Mouse (Mus musculus): ENCODE results near the gene Moap1. TPM values are rescaled to one million over a fixed set of nuclear protein-coding genes. Genes with fewer than 3 reads are reported as not detected.

The Moap1 gene
- polyA plus RNA-seq, 1 experiment, result 5.9 TPM

GRCm38 (mm10) chr12:102771601-102772000, 28.1 kb upstream of the Moap1 start:
- peaks cover 17% of the 10 kb centered on the region for H3K36me3 ChIP-seq (ENCODE audit: control insufficient read depth, insufficient read depth)
- H3K79me2 ChIP-seq (ENCODE audit: control insufficient read depth, insufficient read depth), result no peaks in the 10 kb centered on the region
- no peaks in the 10 kb centered on the region for H3K27me3 ChIP-seq (ENCODE audit: control insufficient read depth, insufficient read depth, insufficient read length)
- TF ChIP-seq TCF12 (IDR thresholded peaks at IDR 0.05; ENCODE audit: insufficient read depth, poor library complexity, severe bottlenecking) (no peak), SRF (IDR thresholded peaks at IDR 0.05; ENCODE audit: control insufficient read depth, insufficient read length, low read depth) (no peak), MYOD1 (IDR thresholded peaks at IDR 0.05; ENCODE audit: control insufficient read depth in 1 of 3, insufficient read length in 2 of 3, low read depth in 2 of 3) (no peak), USF1 (IDR thresholded peaks at IDR 0.05; ENCODE audit: low read depth) (no peak), MAX (IDR thresholded peaks at IDR 0.05; ENCODE audit: low read depth) (no peak), CEBPB (IDR thresholded peaks at IDR 0.05; ENCODE audit: insufficient read depth, poor library complexity, severe bottlenecking) (no peak), MYOG (IDR thresholded peaks at IDR 0.05; ENCODE audit: control insufficient read depth in 1 of 3, insufficient read depth in 1 of 3, insufficient read length in 2 of 3, low read depth in 2 of 3) (no peak), REST (IDR thresholded peaks at IDR 0.05; ENCODE audit: insufficient read depth, insufficient read length) (no peak), TCF3 (IDR thresholded peaks at IDR 0.05; ENCODE audit: insufficient read length, low read depth) (no peak), E2F4 (IDR thresholded peaks at IDR 0.05; ENCODE audit: insufficient read depth) (no peak), POLR2A (IDR thresholded peaks at IDR 0.05; ENCODE audit: insufficient read length, low read depth) (no peak), POLR2AphosphoS2 (IDR thresholded peaks at IDR 0.05; ENCODE audit: insufficient read length, low read depth) (no peak)
- no peak overlapping the region for H3K4me3 ChIP-seq
- no peak overlapping the region for H3ac ChIP-seq (ENCODE audit: control insufficient read depth, insufficient read length)
- no peak overlapping the region for H3K4me2 ChIP-seq (ENCODE audit: low read depth)

- H3K27me3 ChIP-seq (ENCODE audit: control insufficient read depth, insufficient read depth, insufficient read length), result no peaks in the 10 kb centered on the region
- no peak overlapping the region for H3ac ChIP-seq (ENCODE audit: control insufficient read depth, insufficient read length)
- no peak overlapping the region for H3K4me2 ChIP-seq (ENCODE audit: low read depth)
- peaks cover 25% of the 10 kb centered on the region for H3K36me3 ChIP-seq (ENCODE audit: control insufficient read depth, insufficient read depth)
- no peaks in the 10 kb centered on the region for H3K79me2 ChIP-seq (ENCODE audit: control insufficient read depth, insufficient read depth)
- no peak overlapping the region for H3K4me3 ChIP-seq
- TF ChIP-seq REST (IDR thresholded peaks at IDR 0.05; ENCODE audit: insufficient read depth, insufficient read length) (no peak), MYOD1 (IDR thresholded peaks at IDR 0.05; ENCODE audit: control insufficient read depth in 1 of 3, insufficient read length in 2 of 3, low read depth in 2 of 3) (no peak), TCF3 (IDR thresholded peaks at IDR 0.05; ENCODE audit: insufficient read length, low read depth) (no peak), POLR2AphosphoS2 (IDR thresholded peaks at IDR 0.05; ENCODE audit: insufficient read length, low read depth) (no peak), POLR2A (IDR thresholded peaks at IDR 0.05; ENCODE audit: insufficient read length, low read depth) (no peak), MAX (IDR thresholded peaks at IDR 0.05; ENCODE audit: low read depth) (no peak), USF1 (IDR thresholded peaks at IDR 0.05; ENCODE audit: low read depth) (no peak), E2F4 (IDR thresholded peaks at IDR 0.05; ENCODE audit: insufficient read depth) (no peak), MYOG (IDR thresholded peaks at IDR 0.05; ENCODE audit: control insufficient read depth in 1 of 3, insufficient read depth in 1 of 3, insufficient read length in 2 of 3, low read depth in 2 of 3) (no peak), SRF (IDR thresholded peaks at IDR 0.05; ENCODE audit: control insufficient read depth, insufficient read length, low read depth) (no peak), TCF12 (IDR thresholded peaks at IDR 0.05; ENCODE audit: insufficient read depth, poor library complexity, severe bottlenecking) (no peak), CEBPB (IDR thresholded peaks at IDR 0.05; ENCODE audit: insufficient read depth, poor library complexity, severe bottlenecking) (no peak)
Measured at GRCm38 (mm10) chr12:102769000-102769399, 25.5 kb upstream of the Moap1 start.

- Histone ChIP-seq H3K4me2 (ENCODE audit: low read depth) (no peak overlapping the region), H3K4me3 (no peak overlapping the region), H3ac (ENCODE audit: control insufficient read depth, insufficient read length) (no peak overlapping the region), H3K79me2 (ENCODE audit: control insufficient read depth, insufficient read depth) (peaks cover 17% of the 10 kb centered on the region), H3K36me3 (ENCODE audit: control insufficient read depth, insufficient read depth) (peaks cover 12% of the 10 kb centered on the region), H3K27me3 (ENCODE audit: control insufficient read depth, insufficient read depth, insufficient read length) (no peaks in the 10 kb centered on the region)
- no peak for TF ChIP-seq SRF (IDR thresholded peaks at IDR 0.05; ENCODE audit: control insufficient read depth, insufficient read length, low read depth)
- TF ChIP-seq USF1 (IDR thresholded peaks at IDR 0.05; ENCODE audit: low read depth), result no peak
- no peak for TF ChIP-seq TCF3 (IDR thresholded peaks at IDR 0.05; ENCODE audit: insufficient read length, low read depth)
- TF ChIP-seq MAX (IDR thresholded peaks at IDR 0.05; ENCODE audit: low read depth), result no peak
- no peak for TF ChIP-seq MYOG (IDR thresholded peaks at IDR 0.05; ENCODE audit: control insufficient read depth in 1 of 3, insufficient read depth in 1 of 3, insufficient read length in 2 of 3, low read depth in 2 of 3)
- no peak for TF ChIP-seq MYOD1 (IDR thresholded peaks at IDR 0.05; ENCODE audit: control insufficient read depth in 1 of 3, insufficient read length in 2 of 3, low read depth in 2 of 3)
- TF ChIP-seq TCF12 (IDR thresholded peaks at IDR 0.05; ENCODE audit: insufficient read depth, poor library complexity, severe bottlenecking), result no peak
- TF ChIP-seq REST (IDR thresholded peaks at IDR 0.05; ENCODE audit: insufficient read depth, insufficient read length), result no peak
- TF ChIP-seq POLR2AphosphoS2 (IDR thresholded peaks at IDR 0.05; ENCODE audit: insufficient read length, low read depth), result no peak
- no peak for TF ChIP-seq POLR2A (IDR thresholded peaks at IDR 0.05; ENCODE audit: insufficient read length, low read depth)
- no peak for TF ChIP-seq E2F4 (IDR thresholded peaks at IDR 0.05; ENCODE audit: insufficient read depth)
- no peak for TF ChIP-seq CEBPB (IDR thresholded peaks at IDR 0.05; ENCODE audit: insufficient read depth, poor library complexity, severe bottlenecking)
Measured at GRCm38 (mm10) chr12:102763696-102764095, 20.2 kb upstream of the Moap1 start.

- Histone ChIP-seq H3K4me3 (no peak overlapping the region), H3ac (ENCODE audit: control insufficient read depth, insufficient read length) (no peak overlapping the region), H3K27me3 (ENCODE audit: control insufficient read depth, insufficient read depth, insufficient read length) (no peaks in the 10 kb centered on the region), H3K4me2 (ENCODE audit: low read depth) (no peak overlapping the region), H3K79me2 (ENCODE audit: control insufficient read depth, insufficient read depth) (peaks cover 29% of the 10 kb centered on the region), H3K36me3 (ENCODE audit: control insufficient read depth, insufficient read depth) (peaks cover 8% of the 10 kb centered on the region)
- TF ChIP-seq MYOG (IDR thresholded peaks at IDR 0.05; ENCODE audit: control insufficient read depth in 1 of 3, insufficient read depth in 1 of 3, insufficient read length in 2 of 3, low read depth in 2 of 3), result no peak
- TF ChIP-seq TCF12 (IDR thresholded peaks at IDR 0.05; ENCODE audit: insufficient read depth, poor library complexity, severe bottlenecking), result no peak
- no peak for TF ChIP-seq POLR2A (IDR thresholded peaks at IDR 0.05; ENCODE audit: insufficient read length, low read depth)
- no peak for TF ChIP-seq MAX (IDR thresholded peaks at IDR 0.05; ENCODE audit: low read depth)
- no peak for TF ChIP-seq POLR2AphosphoS2 (IDR thresholded peaks at IDR 0.05; ENCODE audit: insufficient read length, low read depth)
- TF ChIP-seq E2F4 (IDR thresholded peaks at IDR 0.05; ENCODE audit: insufficient read depth), result no peak
- TF ChIP-seq REST (IDR thresholded peaks at IDR 0.05; ENCODE audit: insufficient read depth, insufficient read length), result no peak
- no peak for TF ChIP-seq CEBPB (IDR thresholded peaks at IDR 0.05; ENCODE audit: insufficient read depth, poor library complexity, severe bottlenecking)
- TF ChIP-seq SRF (IDR thresholded peaks at IDR 0.05; ENCODE audit: control insufficient read depth, insufficient read length, low read depth), result no peak
Measured at GRCm38 (mm10) chr12:102761668-102762067, 18.2 kb upstream of the Moap1 start.
